Mouse (Mus musculus): ENCODE results near the gene Ginm1.
"Not testable (repeated sequence)": the region's sequence is repeated elsewhere in the genome, so short reads cannot be mapped to it uniquely, and the experiment has no call there.

The Ginm1 gene

GRCm38 (mm10) chr10:7809937-7810336, 17.3 kb upstream of the Ginm1 start:
- DNase-seq (ENCODE audit: extremely low spot score, low spot score), result peak; percentile 27

GRCm38 (mm10) chr10:7802519-7803140, 10.0 kb upstream of the Ginm1 start:
- no peak for DNase-seq (ENCODE audit: extremely low spot score, low spot score)

- DNase-seq (ENCODE audit: extremely low spot score, low spot score), result no peak
Measured at GRCm38 (mm10) chr10:7801258-7801657, 8.6 kb upstream of the Ginm1 start.

DNA sequence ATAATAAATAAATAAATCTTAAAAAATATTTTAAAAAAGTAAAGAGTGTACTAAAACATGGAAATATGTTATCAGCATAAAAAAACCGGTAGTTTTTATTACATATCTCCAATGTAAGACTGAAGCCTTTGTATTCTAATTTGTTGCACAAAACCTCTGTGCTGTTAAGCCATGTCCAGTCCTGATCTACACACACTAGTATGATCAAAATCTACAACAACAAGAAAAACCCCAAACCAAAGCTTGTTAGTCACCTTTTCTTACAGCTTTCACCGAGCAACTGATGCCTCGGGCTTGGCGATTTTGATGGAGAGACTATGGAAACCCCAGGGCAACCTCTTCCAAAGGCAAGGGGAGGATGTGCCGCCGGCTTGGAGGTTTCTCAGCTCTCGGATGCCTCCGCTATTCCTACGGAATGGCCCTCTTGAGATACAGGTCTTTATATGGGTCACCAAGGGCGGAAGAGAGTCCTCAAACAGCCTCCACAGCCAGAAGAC, 322 bp downstream of the Ginm1 start:
- no peak for DNase-seq (ENCODE audit: extremely low spot score, low spot score)

GRCm38 (mm10) chr10:7787319-7787718, 5.3 kb downstream of the Ginm1 start:
- DNase-seq (ENCODE audit: extremely low spot score, low spot score), result no peak

GRCm38 (mm10) chr10:7781214-7781613, 11.4 kb downstream of the Ginm1 start:
- DNase-seq (ENCODE audit: extremely low spot score, low spot score), result no peak

DNA sequence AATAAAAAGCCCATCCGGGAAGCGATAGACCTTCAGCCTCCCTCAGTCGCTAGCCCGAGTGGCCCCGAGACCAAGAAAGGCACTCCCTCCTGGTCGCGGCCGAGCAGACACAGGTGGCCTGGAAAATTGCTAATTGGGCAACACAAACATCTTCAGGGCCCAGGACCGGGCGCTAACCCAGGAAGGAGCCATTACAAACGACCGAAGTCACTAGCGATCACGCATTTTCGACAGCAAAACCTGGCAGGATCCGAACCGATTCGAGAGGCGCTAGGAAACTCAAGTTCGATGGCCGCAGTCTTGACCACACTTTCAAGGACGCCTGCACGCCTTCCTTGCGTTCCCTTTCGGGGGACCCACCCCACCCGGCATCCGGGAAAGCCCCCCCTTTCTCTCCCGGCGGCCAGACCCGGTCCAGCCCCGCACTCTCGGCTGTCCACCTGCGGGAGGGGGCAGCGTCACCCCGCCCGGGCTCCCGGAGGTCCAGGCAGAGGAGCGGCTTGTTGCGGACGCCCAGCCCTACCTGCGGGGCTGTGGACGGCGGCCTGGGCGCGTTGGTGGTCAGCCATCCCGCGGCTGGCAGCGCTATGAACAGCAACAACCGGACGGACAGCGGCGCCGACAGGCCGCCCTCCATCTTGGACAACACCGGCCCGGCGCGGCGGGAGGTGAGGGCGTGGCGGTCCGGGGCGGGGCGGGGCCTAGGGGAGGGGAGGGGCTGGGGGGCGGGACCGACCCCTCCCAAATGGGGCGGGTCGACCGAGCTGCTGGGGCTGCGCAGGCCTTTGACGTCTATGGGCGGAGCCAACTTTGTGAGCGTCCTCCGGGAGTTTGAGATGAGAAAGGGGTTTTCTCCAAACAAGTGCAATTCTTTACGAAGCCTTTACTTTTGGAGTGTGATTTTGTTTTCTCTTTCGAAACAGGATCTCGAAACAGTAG, 12.1 kb downstream of the Ginm1 start:
- DNase-seq (ENCODE audit: extremely low spot score, low spot score), result peak; percentile 94

- DNase-seq (ENCODE audit: extremely low spot score, low spot score), result no peak
Measured at GRCm38 (mm10) chr10:7779751-7780237, 12.8 kb downstream of the Ginm1 start.

DNA sequence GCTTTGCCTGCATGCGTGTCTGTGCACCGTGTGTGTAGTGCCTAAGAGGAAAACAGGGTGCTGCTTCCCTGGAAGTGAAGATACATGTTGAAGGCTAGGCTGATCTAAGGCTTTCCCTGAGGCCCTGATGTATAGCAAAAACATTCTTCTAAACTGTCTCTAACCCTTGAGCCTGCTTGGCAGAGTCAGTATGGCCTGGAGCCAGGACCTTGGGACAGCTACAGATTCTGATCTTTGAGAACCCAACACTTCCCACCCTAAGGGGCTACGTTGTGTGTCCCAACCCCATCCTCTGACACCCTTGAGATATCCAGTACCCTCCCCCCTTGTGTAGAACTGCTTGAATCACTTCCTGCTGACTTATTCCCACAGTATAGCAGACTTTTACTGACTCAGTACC, 14.3 kb downstream of the Ginm1 start:
- no peak for DNase-seq (ENCODE audit: extremely low spot score, low spot score)

- no peak for DNase-seq (ENCODE audit: extremely low spot score, low spot score)
Measured at GRCm38 (mm10) chr10:7775421-7775820, 17.2 kb downstream of the Ginm1 start.

- no peak for DNase-seq (ENCODE audit: extremely low spot score, low spot score)
Measured at GRCm38 (mm10) chr10:7772769-7773168, 19.9 kb downstream of the Ginm1 start.

GRCm38 (mm10) chr10:7772346-7772745, 20.3 kb downstream of the Ginm1 start:
- no peak for DNase-seq (ENCODE audit: extremely low spot score, low spot score)

DNA sequence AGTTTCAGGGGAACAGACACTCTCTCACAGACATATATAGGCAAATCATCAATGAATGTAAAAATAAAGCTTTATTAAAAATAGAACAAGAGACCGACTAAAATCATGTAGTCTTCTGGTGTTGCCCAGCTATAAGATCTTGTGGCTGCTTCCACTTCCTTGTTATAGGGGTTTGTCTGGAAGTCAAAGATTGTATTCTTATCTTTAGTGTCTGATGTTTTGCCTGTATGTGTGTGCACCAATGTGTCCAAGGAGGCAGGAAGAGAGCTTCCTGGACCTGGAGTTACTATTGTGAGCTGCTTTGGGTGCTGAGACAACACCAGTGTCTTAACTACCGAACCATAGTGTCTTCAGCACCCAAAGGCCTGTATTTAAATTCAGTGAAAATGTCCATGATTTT, 35.1 kb downstream of the Ginm1 start:
- DNase-seq (ENCODE audit: extremely low spot score, low spot score), result no peak

DNA sequence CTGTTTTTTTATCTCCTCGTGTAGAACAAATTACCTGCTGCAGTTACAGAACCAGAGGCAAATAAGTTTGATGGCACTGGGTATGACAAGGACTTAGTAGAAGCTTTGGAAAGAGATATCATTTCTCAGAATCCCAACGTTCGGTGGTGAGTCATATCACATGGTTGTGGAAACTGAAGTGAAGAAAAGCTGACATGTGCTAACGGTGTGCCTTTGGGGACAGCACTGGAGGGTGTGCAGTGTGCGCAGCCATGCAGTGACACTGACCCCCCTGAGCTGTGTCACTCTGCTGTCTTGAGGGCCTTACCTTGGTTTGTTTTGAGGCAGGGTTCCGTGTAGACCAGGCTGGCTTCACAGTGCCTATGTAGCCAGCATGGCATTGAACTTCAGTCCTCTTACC, 43.9 kb downstream of the Ginm1 start:
- no peak for DNase-seq (ENCODE audit: extremely low spot score, low spot score)

DNA sequence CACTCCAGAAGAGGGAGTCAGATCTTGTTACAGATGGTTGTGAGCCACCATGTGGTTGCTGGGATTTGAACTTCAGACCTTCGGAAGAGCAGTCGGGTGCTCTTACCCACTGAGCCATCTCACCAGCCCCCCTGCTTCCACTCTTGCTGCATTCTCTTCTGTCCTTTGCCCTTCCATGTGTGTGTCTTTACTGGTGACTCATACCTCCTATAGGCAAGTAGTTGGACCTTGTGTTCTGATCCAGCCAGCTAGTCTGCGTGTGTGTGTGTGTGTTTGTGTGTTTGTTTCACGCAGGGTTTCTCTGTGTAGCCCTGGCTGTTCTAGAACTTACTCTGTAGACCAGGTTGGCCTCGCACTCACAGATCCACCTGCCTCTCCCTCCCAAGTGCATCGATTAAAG, 47.1 kb downstream of the Ginm1 start:
- not testable (repeated sequence) for DNase-seq (ENCODE audit: extremely low spot score, low spot score)

DNA sequence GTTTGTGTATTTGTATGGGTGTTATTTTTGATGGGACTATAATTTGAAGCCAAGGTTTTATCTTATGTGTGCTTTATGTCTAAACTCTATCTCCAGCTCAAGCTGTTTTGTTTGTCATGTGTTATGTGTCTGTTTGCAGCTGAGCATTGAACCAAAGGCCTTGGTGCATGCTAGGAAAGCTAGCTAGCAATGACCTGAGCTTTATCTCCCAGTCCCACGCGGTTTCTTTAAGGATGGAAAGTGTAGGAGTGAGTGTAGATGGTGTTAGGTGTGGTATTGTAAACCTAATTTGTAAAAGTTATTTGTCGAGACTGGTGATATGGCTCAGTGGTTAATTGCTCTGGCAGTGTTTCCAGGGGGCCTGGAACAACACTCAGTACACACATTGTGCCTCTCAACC, 54.7 kb downstream of the Ginm1 start:
- DNase-seq (ENCODE audit: extremely low spot score, low spot score), result no peak

DNA sequence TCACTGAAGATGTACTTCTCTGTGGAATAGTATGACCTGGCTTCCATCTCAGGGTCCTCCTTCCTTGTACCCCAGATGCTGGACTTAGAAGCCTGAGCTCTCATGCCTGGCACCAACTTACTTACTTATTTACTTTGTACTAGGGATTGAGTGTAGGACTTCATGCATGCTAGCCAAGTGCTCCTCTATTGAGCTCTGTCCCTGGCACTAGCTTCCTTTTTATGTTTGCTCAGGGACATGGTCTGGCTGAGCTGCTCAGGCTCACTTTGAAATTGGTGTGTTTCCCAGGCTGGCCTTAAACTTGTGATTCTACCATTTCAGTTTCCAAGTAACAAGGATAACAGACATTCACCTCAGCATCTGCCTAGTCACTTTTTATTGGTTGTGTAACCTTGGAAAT, 55.5 kb downstream of the Ginm1 start:
- DNase-seq (ENCODE audit: extremely low spot score, low spot score), result no peak

DNA sequence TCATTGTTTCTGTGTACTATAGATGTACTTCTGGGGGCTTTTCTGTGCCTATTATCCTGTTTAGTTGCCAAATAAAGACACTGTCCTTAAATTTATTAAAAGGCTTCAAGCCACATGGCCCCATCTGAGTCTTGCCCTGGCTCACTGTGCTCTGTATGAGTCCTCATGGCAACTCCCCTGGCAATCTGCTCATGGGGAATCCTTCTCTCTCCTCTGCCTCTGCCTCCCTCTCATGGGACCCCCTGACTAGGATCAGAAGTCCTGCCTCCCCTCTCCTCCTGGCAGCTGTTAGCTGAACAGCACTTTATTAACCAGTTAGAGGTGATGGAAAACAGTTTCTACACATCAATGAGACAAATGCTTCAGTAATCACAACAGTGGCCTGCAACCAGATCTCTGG, 61.0 kb downstream of the Ginm1 start:
- no peak for DNase-seq (ENCODE audit: extremely low spot score, low spot score)

DNA sequence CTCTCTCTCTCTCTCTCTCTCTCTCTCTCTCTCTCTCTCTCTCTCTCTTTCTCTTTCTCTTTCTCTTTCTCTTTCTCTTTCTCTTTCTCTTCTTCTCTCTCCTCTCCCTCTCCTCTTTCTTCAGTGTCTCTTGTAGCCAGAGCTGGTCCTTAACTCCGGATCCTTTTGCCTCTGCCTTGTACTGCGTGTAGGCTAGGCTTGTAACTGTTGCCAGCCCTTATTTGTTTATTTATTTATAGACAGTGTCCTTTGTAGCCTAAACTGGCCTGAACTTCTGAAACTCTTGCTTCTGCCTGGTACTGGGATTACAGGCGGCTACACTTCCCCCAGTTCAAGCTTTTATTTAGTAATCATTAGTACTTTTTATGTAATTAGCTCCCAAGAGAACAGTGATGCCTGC, 65.6 kb downstream of the Ginm1 start:
- DNase-seq (ENCODE audit: extremely low spot score, low spot score), result no peak

DNA sequence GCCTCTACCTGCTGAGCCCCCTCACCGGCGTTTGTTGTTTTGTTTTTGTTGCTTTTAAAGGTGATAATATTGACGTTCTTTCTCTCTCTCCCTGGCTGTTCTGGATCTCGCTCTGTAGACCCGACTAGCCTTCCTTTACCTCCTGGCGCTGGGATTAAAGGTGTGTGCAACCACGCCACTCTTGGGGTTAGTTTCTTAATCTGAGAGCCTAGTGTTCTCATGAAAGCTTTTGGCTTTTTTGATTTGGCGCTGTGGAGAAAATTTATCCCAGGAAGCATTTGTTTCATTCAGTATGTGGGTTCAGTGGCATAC, 66.2 kb downstream of the Ginm1 start:
- DNase-seq (ENCODE audit: extremely low spot score, low spot score), result no peak

DNA sequence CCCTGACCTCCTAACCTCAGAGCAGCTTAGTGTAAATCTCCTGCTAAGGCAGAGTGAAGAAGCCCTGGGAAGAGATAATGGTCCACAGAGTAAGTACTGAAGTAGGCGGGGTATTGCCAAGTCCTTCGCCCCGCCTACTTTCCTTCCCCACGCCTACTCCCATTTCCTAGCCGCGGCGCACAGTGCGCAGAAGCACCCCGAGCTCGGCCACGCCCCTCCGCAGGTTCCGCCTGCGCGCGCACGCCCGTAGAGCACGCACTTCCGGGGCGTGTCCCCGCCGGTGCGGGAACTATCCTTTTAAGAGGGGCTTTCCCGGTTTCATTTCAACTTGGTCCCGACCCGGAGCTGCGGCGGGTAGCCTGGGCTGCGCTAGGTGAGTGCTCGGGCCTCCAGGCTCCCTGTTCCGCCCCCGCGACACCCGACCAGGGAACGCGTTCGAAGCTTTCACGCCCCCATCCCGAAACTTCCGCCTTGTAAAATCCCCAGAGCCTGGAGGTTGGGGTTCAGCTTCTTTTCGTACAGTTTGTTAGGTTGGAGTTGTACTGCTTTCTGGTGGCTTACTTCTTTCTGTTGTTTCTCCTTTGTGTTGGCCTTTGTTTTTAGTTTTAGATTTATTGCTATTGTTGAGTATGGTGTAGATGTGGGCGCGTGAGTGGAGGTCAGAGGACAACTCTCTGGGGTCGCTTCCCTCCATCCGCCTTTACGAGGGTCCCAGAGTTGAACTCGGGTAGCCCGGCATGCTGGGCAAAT, 66.7 kb downstream of the Ginm1 start, which contains the start of gene Katna1:
Gene Katna1 (plus strand): TSS at position 250 of the 750 bp plus-strand sequence.
- DNase-seq (ENCODE audit: extremely low spot score, low spot score), result peak; percentile 95
